Mouse (Mus musculus) lung, postnatal 0 days (tissue): ENCODE data around the gene Dand5.

Experiments
- CTCF ChIP-seq: IDR thresholded peaks from 2 replicates; pipeline ENCODE4 v1.5.1; 2016; ENCODE audit warnings: antibody characterized with exemption, mild to moderate bottlenecking
- EP300 ChIP-seq: IDR thresholded peaks from 2 replicates; pipeline ENCODE4 v1.6.1; 2016; ENCODE audit warnings: antibody characterized with exemption, mild to moderate bottlenecking, control low read depth

- no peak for TF ChIP-seq CTCF
- no peak for TF ChIP-seq EP300
Measured at GRCm38 (mm10) chr8:84856434-84856833, 33.8 kb upstream of the Dand5 start.
